Mouse (Mus musculus): ENCODE data around the gene Setx.

Setx gene

GRCm38 (mm10) chr2:29135161-29135560, 11.2 kb downstream of the Setx start:
- no peak for DNase-seq (ENCODE audit: low read depth)

DNA sequence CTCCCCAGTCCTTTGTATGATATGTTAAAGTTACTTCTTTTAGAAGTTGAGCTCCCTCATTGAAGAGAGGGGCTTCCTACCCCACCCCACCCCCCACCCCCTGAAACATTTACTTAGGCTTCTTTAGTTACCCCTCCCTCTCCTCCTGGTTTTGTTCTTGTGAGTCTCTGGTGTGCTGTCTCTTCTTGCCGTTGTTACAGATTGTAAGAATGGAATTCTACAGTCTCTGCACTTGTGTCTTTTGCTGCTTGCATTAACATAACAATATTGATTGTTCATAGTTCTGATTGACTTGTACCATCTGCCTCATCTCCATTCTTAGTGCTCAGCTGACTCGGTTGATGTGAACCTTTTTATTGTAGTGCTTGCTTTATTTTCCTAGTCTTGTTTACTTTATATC, 28.0 kb downstream of the Setx start:
- no peak for DNase-seq (ENCODE audit: low read depth)

GRCm38 (mm10) chr2:29168067-29168466, 44.1 kb downstream of the Setx start:
- DNase-seq (ENCODE audit: low read depth): no peak

GRCm38 (mm10) chr2:29174887-29175286, 50.9 kb downstream of the Setx start:
- DNase-seq (ENCODE audit: low read depth): no peak

DNA sequence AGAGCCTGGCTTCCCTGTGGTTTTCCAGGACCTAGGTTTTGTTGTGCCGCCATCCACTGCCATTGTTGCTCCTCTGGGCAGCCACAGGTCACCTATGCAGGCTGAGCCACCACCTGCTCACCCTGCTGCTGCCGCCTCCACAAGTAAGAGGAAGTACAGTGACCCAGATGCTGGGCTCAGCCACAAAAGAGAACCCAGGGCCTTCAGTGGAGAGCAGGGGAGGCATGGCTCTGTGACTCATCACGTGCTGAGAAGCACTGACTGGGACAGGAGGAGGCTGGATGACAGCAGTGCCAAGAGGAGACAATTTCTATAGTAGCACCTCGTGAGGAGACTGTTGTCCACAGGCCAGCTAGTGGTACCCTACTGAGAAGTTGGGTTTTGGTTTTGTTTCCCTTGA, 55.8 kb downstream of the Setx start:
- DNase-seq (ENCODE audit: low read depth): peak; percentile 77

- DNase-seq (ENCODE audit: low read depth): no peak
Observed at GRCm38 (mm10) chr2:29181111-29181510, 57.1 kb downstream of the Setx start.

DNA sequence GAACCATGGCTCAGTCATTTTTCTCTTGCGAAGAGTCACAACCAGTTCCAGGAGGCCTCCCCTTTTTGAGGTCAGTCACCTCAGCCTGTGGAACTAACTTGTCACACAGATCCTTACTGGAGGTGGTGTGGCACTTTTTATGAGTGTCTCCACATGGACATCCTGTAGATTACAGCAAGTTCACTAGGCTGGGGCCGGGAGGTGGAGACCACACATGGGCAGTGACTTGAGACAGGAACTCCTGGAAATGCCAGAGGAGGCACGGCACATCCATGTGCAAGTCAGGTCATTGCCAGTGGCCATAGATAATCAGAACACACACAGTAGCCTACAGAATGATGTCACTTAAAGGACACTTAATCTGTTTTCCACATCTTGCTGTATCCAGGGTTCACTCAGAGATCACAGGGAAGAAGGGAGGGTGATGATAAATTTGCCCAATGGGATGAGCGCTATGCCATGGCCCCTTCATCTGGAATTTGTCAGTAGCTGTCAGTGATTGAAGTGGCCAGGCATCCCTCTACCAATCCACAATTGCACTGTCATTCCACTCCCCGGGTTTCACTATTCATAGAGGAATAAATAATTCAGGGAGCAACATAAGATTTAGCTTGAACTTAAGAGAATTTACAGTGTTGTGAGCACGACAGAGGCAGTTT, 59.4 kb downstream of the Setx start:
- no peak for DNase-seq (ENCODE audit: low read depth)

GRCm38 (mm10) chr2:29186209-29186608, 62.2 kb downstream of the Setx start:
- no peak for DNase-seq (ENCODE audit: low read depth)

DNA sequence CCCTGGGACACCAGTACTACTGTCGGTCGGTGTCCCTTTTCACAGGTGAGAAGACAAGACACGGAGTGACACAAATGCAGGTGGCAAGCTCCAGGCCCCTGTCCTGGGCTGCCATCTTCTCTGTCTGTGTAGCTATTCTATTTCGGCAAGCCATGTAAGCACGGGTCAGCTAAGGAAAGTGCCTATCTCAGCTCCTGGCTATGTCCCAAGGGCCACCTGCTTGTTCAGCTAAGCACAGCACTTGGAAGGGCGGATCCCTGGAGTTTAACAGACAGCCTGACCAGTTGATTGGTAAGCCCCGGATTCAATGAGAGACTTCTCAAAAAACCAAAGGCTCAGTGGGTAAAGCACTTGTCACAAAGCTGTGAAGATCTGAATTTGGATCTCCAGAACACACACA, 66.4 kb downstream of the Setx start:
- DNase-seq (ENCODE audit: low read depth): no peak

- DNase-seq (ENCODE audit: low read depth): peak; percentile 20
Observed at GRCm38 (mm10) chr2:29191216-29192215, 67.5 kb downstream of the Setx start.

DNA sequence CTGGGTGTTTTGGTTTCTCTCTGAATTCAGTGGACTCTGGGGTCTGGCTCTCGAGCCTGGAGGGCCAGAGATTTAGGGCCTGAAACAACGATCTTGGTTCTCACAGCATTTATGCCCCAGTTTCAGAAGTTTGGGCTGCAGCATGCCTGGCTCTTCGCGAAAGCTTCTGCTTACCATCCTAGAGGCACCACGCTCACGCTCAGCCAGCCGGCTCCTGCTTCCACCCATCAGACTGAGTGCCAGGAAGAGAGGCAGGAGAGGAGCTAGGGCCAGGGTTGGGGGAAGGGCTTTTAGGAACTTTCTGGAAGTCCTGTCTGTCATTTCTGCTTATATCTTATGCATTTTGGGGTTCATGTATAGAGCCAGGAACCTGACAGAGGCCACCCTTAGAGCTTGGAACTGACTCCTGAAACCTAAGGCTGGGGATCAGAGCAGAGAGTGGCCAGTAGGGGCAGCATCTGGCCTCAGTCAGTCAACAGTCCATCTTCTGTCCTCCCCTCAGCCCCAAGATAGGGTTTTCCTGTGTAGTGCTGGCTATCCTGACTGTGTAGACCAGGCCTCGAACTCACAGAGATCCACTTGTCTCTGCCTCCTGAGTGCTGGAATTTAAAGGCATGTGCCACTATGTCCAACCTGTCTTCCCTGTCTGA, 68.8 kb downstream of the Setx start:
- peak; percentile 14 for DNase-seq (ENCODE audit: low read depth)

DNA sequence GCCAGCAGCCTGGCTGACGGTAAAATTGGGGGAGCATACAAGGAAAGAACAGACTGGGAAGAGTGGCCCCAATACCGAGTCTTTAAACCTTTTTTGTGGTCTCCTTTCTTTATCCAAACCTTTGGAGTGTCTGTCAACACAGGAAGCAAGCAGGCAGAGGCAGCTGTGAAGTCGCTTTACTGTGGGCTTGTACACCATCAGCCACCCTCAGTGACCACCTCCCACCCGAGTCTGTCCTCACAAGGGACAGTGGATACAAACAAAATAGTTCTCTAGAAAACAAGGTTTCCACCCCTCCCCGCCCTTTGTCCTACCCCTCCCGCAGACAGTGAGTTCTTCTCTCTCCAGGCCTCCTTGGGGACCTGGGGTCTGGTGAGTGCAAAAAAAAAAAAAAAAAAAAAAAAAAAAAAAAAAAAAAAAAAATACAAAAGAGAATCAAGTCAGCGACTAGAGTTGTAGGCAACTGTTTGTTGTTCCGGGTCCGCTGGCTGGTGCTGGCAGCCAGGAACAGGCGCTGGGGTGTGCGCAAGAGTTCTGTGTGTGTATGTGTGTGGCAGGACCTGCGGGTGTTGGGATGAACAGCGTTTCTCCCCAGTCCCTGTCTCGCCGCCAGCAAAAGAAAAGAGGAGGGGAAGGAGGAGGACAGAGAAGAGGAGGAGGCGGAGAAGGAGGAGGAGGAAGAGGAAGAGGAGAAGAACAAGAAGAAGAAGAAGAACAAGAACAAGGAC, 70.0 kb downstream of the Setx start:
- DNase-seq (ENCODE audit: low read depth): no peak

- DNase-seq (ENCODE audit: low read depth): no peak
Observed at GRCm38 (mm10) chr2:29194547-29195463, 70.8 kb downstream of the Setx start.

DNA sequence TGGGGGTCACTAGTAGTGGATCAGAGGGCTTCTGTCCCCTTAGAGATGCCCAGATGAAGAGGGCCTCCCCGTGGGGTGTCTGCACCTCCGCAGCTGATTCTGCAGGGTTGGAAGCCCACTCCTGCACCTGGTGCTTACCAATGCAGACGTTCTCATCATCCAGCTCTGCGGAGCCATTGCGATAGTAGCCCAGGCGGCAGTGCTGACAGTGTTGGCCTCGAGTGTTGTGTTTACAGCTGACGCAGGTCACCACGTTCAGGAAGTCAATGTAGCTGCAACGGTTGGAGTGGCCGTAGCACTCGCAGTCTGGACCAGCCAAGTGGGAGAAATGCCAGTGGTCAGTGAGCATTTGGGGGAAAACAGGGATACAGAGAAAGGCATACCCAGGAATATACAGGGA, 72.9 kb downstream of the Setx start:
- no peak for DNase-seq (ENCODE audit: low read depth)

- no peak for DNase-seq (ENCODE audit: low read depth)
Observed at GRCm38 (mm10) chr2:29198446-29198845, 74.5 kb downstream of the Setx start.

GRCm38 (mm10) chr2:29199909-29200308, 75.9 kb downstream of the Setx start:
- peak; percentile 67 for DNase-seq (ENCODE audit: low read depth)

GRCm38 (mm10) chr2:29201223-29201955, 77.4 kb downstream of the Setx start:
- no peak for DNase-seq (ENCODE audit: low read depth)

DNA sequence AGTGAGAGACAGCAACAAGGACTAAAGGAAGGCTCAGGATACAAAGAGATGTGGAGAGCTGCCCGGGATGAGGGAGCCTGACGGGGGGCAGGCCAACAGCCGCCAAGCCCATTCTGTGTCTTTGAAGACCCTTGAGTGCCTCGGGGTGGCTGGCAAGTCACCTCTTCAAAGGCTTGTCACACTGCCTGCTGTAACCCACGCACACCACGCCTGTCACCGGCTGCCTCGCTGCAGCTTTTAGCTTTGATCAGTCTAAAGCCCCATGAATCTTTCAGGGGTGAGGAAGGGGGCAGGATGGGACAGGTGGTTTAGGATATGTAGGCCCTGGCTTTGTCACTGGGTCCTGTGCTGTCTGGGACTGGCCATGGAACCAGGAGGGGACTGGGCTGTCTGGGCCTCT, 82.2 kb downstream of the Setx start:
- no peak for DNase-seq (ENCODE audit: low read depth)

- DNase-seq (ENCODE audit: low read depth): peak; percentile 38
Observed at GRCm38 (mm10) chr2:29216286-29217012, 92.5 kb downstream of the Setx start.

GRCm38 (mm10) chr2:29217042-29217441, 93.1 kb downstream of the Setx start:
- DNase-seq (ENCODE audit: low read depth): no peak
